Mouse (Mus musculus) 416B (cell line): Measurements from ENCODE around the gene Mtx3.

Experiments
- DNase-seq: peaks from one replicate; pipeline ENCODE4 v3.0.0; 2011; ENCODE audit warnings: low read depth

The Mtx3 gene

GRCm38 (mm10) chr13:92882986-92883720 lies 38.6 kb downstream of the Mtx3 start:
- no peak for DNase-seq

- DNase-seq: no peak
These were observed 39.6 kb downstream of the Mtx3 start for GRCm38 (mm10) chr13:92884206-92884605.

- DNase-seq: no peak
These were observed 40.4 kb downstream of the Mtx3 start for GRCm38 (mm10) chr13:92884930-92885329.

GRCm38 (mm10) chr13:92899087-92899486 lies 54.5 kb downstream of the Mtx3 start:
- no peak for DNase-seq

- no peak for DNase-seq
These were observed 58.7 kb downstream of the Mtx3 start for GRCm38 (mm10) chr13:92903291-92903690.

GRCm38 (mm10) chr13:92905944-92906343 lies 61.4 kb downstream of the Mtx3 start:
- DNase-seq: no peak

GRCm38 (mm10) chr13:92907366-92907765 lies 62.8 kb downstream of the Mtx3 start:
- DNase-seq: no peak
